ENCODE assay signal across 30 mouse cellular contexts in genomic region chrX:75895716-75896115, GRCm38 (mm10). TPM values are rescaled to one million over a fixed set of nuclear protein-coding genes. Genes with fewer than 3 reads are reported as not detected.
A peak's percentile ranks its signal among the peaks of the same experiment; 100 is the strongest.
DNase-seq lines count a peak whose midpoint lies in the region; ATAC-seq and TF ChIP-seq lines count a peak whose summit lies in the region.
"Had no signal": no experiment of that assay in that cellular context is flagged by ENCODE, and none has a peak within 500 bp of the region (broad histone marks: within the 10 kb centered on the region; RNA-seq: fewer than 3 reads in every experiment).

No protein-coding gene starts in this region.

- ATAC-seq in lung, postnatal 0 days, result no peak; the same call in 1 of the 2 replicates
- ATAC-seq: forebrain, postnatal 0 days; hindbrain, embryonic 16.5 days had no signal

- H3K4me1 ChIP-seq in lung, postnatal 0 days (ENCODE audit: insufficient read depth, low read depth, low read length), result no peaks in the 10 kb centered on the region
- H3K4me1 ChIP-seq: heart, embryonic 10.5 days; heart, embryonic 15.5 days; liver, embryonic 13.5 days; lung, embryonic 15.5 days; megakaryocyte, embryonic 14.5 days; midbrain, embryonic 12.5 days; neural tube, embryonic 12.5 days had no signal

- DNase-seq in adrenal gland, postnatal 10 days, result peak; percentile 3
- no peak for DNase-seq in adrenal gland, adult 2 months
- peak; percentile 22 for DNase-seq in lung, postnatal 0 days (ENCODE audit: low spot score)
- DNase-seq in lung, adult 18-20 months, result no peak
- DNase-seq in adipocyte (ENCODE audit: low spot score), result peak; percentile 40
- DNase-seq in kidney, postnatal 36 days, result peak; percentile 11 to 14
- DNase-seq in gastrocnemius, adult 2 months, result no peak
- DNase-seq: adrenal gland, postnatal 36 days; cerebellum, adult 18-20 months; cerebellum, postnatal 10 days; forebrain, postnatal 0 days; gastrocnemius, postnatal 25 days; heart, adult 11 months; liver, embryonic 13.5 days; right cerebral cortex, postnatal 4 days; thymus, postnatal 4 days had no signal

- no peak overlapping the region for H3K27ac ChIP-seq in lung, postnatal 0 days (ENCODE audit: low read length)
- H3K27ac ChIP-seq in gastrocnemius, adult 2 months, result no peak overlapping the region
- H3K27ac ChIP-seq: heart, embryonic 10.5 days; heart, embryonic 15.5 days; kidney, postnatal 0 days; layer of hippocampus, adult 2 months; left cerebral cortex, adult 2 months; liver, embryonic 13.5 days; lung, embryonic 15.5 days; midbrain, embryonic 12.5 days; neural tube, embryonic 12.5 days; stomach, postnatal 0 days had no signal

- no peak for TF ChIP-seq CTCF in lung, postnatal 0 days (IDR thresholded peaks at IDR 0.05)
- TF ChIP-seq CTCF in gastrocnemius, adult 2 months (IDR thresholded peaks at IDR 0.05), result no peak

- H3K9me3 ChIP-seq in lung, postnatal 0 days (ENCODE audit: low read length), result no peaks in the 10 kb centered on the region
- H3K9me3 ChIP-seq: heart, embryonic 10.5 days; heart, embryonic 15.5 days; liver, embryonic 13.5 days; lung, embryonic 15.5 days; megakaryocyte, embryonic 14.5 days; midbrain, embryonic 12.5 days; neural tube, embryonic 12.5 days had no signal

- intact Hi-C loops in gastrocnemius, adult 2 months (cut with DNase I), result no loop called here

- H3K36me3 ChIP-seq in lung, postnatal 0 days (ENCODE audit: insufficient read depth, low read length), result no peaks in the 10 kb centered on the region
- H3K36me3 ChIP-seq: heart, embryonic 10.5 days; heart, embryonic 15.5 days; liver, embryonic 13.5 days; lung, embryonic 15.5 days; midbrain, embryonic 12.5 days; neural tube, embryonic 12.5 days had no signal

- no peak for TF ChIP-seq EP300 in lung, postnatal 0 days (IDR thresholded peaks at IDR 0.05)

- no peaks in the 10 kb centered on the region for H3K27me3 ChIP-seq in lung, postnatal 0 days (replicated peaks; ENCODE audit: insufficient read depth, low read length)
- H3K27me3 ChIP-seq: CH12.LX; heart, embryonic 15.5 days; liver, embryonic 13.5 days; lung, embryonic 15.5 days; midbrain, embryonic 12.5 days; neural tube, embryonic 12.5 days had no signal

- H3K4me2 ChIP-seq in lung, postnatal 0 days (replicated peaks; ENCODE audit: low read depth, low read length), result no peak overlapping the region
- H3K4me2 ChIP-seq: heart, embryonic 15.5 days; liver, embryonic 13.5 days; lung, embryonic 15.5 days; midbrain, embryonic 12.5 days; neural tube, embryonic 12.5 days had no signal

- H3K9ac ChIP-seq in lung, postnatal 0 days (replicated peaks; ENCODE audit: low read depth), result no peak overlapping the region
- H3K9ac ChIP-seq: forebrain, postnatal 0 days; heart, embryonic 15.5 days; liver, embryonic 13.5 days; lung, embryonic 15.5 days; midbrain, embryonic 12.5 days; neural tube, embryonic 12.5 days had no signal

- H3K4me3 ChIP-seq in lung, postnatal 0 days (ENCODE audit: low read depth, low read length), result no peak overlapping the region
- no peak overlapping the region for H3K4me3 ChIP-seq in gastrocnemius, adult 2 months
- H3K4me3 ChIP-seq: erythroblast, embryonic 14.5 days; heart, embryonic 10.5 days; heart, embryonic 15.5 days; layer of hippocampus, adult 2 months; left cerebral cortex, adult 2 months; liver, embryonic 13.5 days; lung, embryonic 15.5 days; megakaryocyte, embryonic 14.5 days; midbrain, embryonic 12.5 days; myocyte; neural tube, embryonic 12.5 days had no signal

- 34% methylated on average over 6 of the region's 6 CpGs for WGBS in lung, postnatal 0 days

RNA-seq across cellular contexts. Expression of gene Pls3, which starts 20.7 kb away (rescaled TPM):
- total RNA-seq in adrenal gland, postnatal 10 days (2021), result 10 to 100 TPM; 56.4 to 61.6 TPM
- total RNA-seq in adrenal gland, adult 2 months (2021), result 10 to 100 TPM; 63.4 to 69.1 TPM
- polyA plus RNA-seq in adrenal gland, adult 2 months (2012; rRNA removed), result 3.0 and 3.4 TPM in 2 replicates
- 150 and 182 TPM in 2 replicates for polyA plus RNA-seq in lung, postnatal 0 days (2015; fragmentation: Nextera tagmentation; extraction: Ambion mirVana)
- total RNA-seq in gastrocnemius, adult 2 months (2021), result 10 to 100 TPM; 11.5 to 24.7 TPM
- total RNA-seq: CH12.LX had no signal
- polyA plus RNA-seq: erythroblast, embryonic 14.5 days had no signal

Comparison
In these comparisons a context has a peak if more than half of its experiments do, and no peak if none do; other contexts are left out.
1. DNase-seq: peak in adrenal gland, postnatal 10 days (single experiment), lung, postnatal 0 days (single experiment), adipocyte (single experiment) and kidney, postnatal 36 days (2 of 2); none in adrenal gland, adult 2 months (single experiment), lung, adult 18-20 months (0 of 2) and gastrocnemius, adult 2 months (single experiment).